Mouse (Mus musculus): Measurements from ENCODE around the gene Mum1. TPM values are rescaled to one million over a fixed set of nuclear protein-coding genes. Genes with fewer than 3 reads are reported as not detected.

The Mum1 gene
- 43.0 and 47.5 TPM in 2 replicates for total RNA-seq (2017)

DNA sequence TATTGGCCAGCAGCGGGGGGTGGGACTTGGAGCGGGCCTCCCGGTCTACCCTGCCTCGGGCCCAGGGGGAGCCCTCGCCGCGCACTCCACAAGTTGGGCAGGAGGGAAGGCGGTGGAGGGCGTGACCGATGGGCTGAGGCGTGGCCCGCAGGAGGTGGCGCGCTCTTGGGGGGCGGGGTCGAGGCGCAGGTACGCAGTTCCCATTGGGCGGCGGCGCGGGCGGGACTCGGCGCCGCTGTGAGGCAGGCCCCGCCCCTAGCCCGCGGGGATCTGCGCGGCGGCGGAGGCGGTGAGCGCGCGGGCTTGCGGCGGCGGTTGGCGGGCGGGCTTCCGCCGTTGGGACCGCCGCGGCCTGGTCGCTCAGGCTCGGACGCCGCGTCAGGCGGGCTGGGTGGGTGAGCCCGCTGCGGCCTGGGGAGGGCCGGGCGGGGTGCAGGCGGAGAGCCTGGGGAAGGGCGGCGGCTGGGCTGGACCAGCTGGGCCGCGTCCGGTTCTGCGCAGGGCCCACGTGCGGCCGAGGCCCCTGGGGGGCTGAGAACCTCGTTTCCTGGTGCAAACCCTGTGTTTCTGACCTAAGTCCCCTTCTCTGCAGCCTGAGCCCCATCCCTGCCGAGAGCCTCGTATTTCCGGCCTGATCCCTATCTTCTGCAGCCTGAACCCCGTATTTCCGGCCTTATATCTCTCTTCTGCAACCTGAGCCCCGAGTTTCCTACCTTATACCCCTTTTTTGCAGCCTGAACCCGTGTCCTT lies at the start of gene Mum1:
TSS of gene Mum1 (plus strand) at position 19 of the 750 bp plus-strand sequence.
- ATAC-seq (replicated peaks in 1 of 2; ENCODE audit: insufficient read depth in 1 of 2, low FRiP score in 2 of 2, low TSS enrichment in 1 of 2, low read depth in 1 of 2, poor library complexity in 2 of 2, severe bottlenecking in 2 of 2): peak; percentile 99

DNA sequence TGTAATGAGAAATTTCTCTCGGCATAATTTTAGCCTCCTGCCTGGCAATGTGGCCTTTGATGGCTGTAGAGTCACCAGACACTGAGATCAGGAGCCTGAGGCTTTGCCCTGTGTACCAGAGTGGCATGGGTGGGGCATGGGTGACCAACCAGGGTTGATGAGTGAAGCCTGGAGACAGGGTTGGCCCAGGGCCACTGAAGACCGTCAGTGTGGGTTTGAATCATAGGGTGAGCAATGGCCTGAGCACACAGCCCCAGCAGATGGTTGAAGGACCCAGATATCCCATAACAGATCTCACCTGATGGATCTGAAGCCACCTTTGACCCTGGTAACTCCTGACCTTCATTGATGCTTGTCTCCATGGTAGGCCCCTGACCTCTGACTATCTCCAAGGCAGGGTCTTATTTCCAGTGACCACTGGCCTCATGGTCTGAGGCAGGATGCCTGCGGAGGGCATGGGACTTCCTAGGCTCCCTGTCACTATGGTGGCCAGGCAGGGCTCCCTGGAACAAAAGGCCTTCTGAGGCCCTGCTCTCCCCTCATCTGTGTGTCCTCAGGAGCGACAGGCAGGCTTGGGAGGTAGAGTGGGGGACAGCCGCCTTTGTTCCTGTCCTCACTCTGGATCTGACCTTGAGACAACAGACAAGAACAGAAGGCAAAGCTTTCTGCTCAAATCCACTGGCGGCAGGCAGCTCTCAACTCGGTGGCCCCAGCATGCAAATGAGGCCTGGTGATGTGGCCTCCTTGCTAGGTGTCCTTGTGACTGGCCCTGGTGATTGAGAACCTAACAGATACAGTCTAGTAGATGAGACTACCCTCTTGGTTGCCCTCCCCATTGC lies 48.6 kb upstream of the Mum1 start:
- ATAC-seq (replicated peaks in 1 of 2; ENCODE audit: insufficient read depth in 1 of 2, low FRiP score in 2 of 2, low TSS enrichment in 1 of 2, low read depth in 1 of 2, poor library complexity in 2 of 2, severe bottlenecking in 2 of 2): no peak

DNA sequence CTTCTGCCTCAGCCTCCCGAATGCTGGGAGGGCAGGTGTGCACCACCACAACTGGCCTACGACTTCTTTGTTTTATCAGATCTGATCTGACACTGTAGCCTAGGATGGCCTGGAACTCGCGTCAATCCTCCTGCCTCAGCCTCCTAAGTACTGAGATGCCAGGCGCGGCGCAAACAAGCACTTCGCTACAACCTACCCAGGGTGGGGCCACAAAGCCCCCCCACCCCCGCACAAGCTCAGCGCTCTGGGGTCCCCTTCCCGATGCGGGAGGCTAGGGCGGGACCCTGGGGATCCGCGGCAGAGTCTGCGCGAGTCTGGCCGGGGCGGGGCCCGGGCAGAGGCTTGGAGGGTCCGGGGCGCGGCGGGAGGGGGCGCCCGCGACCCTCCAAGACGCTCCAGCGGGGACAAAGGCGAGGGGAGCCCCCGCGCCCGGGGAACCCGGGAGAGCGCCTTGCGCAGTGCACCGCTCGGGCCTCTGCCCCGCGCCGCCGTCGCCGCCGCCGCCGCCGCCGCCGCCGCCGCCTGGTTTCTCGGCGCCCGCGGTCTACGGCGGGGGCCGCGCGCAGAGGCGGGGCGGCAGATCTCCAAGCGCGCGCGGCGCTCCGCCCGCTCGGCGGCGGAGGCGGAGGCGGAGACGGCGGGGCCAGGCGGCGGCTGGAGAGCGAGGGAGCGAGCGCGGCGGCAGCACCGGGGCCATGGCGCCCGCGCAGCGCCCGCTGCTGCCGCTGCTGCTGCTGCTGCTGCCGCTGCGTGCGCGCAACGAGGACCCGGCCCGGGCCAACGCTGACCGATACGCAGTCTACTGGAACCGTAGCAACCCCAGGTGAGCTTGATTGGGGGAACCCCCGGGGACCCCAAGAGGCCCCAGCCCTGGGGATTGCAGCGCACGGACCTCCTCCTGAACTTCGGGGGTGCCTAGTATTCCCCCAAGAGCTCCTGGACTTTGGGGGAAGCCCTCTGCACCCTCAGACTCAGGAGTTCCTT lies 46.9 kb upstream of the Mum1 start, which contains the start of gene Efna2:
TSS of gene Efna2 (plus strand) at position 415 of the 984 bp plus-strand sequence.
- no peak for ATAC-seq (replicated peaks in 1 of 2; ENCODE audit: insufficient read depth in 1 of 2, low FRiP score in 2 of 2, low TSS enrichment in 1 of 2, low read depth in 1 of 2, poor library complexity in 2 of 2, severe bottlenecking in 2 of 2)

DNA sequence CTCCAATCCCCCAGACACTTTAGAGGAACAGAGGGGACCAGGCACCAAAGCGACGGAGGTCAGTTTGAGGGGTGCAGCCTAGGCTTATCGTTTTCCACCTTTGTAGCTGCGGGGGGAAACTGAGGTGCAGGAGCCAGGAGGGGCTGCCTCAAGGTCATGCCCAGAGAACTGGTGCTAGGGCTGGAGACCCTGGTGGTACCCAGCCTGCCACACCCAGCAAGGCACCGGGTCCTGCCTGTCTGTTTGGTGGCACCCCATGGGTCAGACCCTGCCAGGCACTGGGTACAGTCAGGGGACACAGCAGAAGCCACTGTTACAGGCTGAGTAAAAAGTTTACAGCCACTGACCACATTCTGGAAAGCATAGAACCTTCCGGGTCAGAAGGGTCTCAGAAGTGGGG lies 45.9 kb upstream of the Mum1 start:
- ATAC-seq (replicated peaks in 1 of 2; ENCODE audit: insufficient read depth in 1 of 2, low FRiP score in 2 of 2, low TSS enrichment in 1 of 2, low read depth in 1 of 2, poor library complexity in 2 of 2, severe bottlenecking in 2 of 2): no peak

DNA sequence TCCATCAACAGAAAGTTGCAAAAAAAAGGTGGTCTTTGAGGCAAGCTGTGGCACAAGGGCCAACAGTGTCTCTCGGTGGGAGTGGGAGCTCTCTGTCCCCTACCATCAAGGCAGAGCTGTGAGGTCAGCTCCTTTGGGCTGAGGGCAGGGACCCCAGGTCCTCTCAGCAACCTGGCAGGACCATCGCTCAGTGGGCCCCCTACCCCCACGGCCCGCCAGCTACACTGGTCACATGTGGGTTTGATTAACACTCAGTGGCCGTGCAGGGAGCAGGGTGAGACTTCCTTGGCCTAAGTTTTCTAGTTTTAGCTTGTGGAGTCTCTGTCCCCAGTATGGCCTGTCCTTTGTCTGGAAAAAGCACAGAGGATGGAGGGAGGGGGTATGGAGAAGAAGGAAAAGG lies 45.4 kb upstream of the Mum1 start:
- ATAC-seq (replicated peaks in 1 of 2; ENCODE audit: insufficient read depth in 1 of 2, low FRiP score in 2 of 2, low TSS enrichment in 1 of 2, low read depth in 1 of 2, poor library complexity in 2 of 2, severe bottlenecking in 2 of 2): no peak

DNA sequence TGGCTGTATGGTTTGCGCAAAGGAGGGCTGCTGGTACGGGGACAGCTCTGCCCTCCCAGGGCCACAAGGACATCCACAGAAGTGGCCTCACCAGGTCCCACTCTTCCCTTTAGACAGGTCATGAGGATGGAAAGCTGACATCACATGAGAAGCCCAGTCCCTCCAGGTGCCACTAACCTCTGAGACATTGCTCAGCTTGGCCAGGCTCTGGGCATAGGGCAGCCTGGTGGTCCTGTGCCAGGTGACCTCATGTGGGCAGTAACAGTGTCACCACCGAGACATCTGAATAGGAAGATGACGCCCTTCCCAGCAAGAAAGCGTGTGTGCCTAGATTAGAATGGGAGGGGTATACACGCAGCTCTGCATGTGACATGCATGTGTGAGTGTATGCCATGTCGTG lies 43.7 kb upstream of the Mum1 start:
- ATAC-seq (replicated peaks in 1 of 2; ENCODE audit: insufficient read depth in 1 of 2, low FRiP score in 2 of 2, low TSS enrichment in 1 of 2, low read depth in 1 of 2, poor library complexity in 2 of 2, severe bottlenecking in 2 of 2): no peak

DNA sequence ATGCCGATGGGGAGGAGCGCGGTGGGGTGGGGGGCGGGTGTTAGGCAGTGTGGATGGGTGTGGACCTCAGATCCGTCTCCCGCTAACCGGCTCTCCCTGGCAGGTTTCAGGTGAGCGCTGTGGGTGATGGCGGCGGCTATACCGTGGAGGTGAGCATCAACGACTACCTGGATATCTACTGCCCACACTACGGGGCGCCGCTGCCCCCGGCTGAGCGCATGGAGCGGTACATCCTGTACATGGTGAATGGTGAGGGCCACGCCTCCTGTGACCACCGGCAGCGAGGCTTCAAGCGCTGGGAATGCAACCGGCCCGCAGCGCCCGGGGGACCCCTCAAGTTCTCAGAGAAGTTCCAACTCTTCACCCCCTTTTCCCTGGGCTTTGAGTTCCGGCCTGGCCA lies 39.6 kb upstream of the Mum1 start:
- ATAC-seq (replicated peaks in 1 of 2; ENCODE audit: insufficient read depth in 1 of 2, low FRiP score in 2 of 2, low TSS enrichment in 1 of 2, low read depth in 1 of 2, poor library complexity in 2 of 2, severe bottlenecking in 2 of 2): no peak

DNA sequence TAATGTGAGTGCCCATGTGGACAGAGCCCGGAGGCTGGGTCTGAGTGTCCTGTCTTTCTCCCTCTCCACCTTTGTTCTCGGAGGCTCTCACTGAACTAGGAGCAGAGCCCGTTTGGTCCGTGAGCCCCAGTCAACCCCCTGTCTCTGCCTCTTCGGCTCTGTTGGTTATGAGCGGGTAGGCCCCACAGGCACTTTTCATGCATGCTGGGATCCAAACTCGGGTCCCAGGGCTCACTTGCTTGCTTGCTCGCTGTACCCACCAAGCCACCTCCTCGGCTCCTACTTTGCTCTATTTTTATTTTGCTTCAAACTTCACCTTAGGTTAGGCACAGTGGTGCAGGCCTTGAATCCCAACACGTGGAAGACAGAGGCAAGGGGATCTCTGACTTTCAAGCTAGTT lies 38.5 kb upstream of the Mum1 start:
- ATAC-seq (replicated peaks in 1 of 2; ENCODE audit: insufficient read depth in 1 of 2, low FRiP score in 2 of 2, low TSS enrichment in 1 of 2, low read depth in 1 of 2, poor library complexity in 2 of 2, severe bottlenecking in 2 of 2): no peak

DNA sequence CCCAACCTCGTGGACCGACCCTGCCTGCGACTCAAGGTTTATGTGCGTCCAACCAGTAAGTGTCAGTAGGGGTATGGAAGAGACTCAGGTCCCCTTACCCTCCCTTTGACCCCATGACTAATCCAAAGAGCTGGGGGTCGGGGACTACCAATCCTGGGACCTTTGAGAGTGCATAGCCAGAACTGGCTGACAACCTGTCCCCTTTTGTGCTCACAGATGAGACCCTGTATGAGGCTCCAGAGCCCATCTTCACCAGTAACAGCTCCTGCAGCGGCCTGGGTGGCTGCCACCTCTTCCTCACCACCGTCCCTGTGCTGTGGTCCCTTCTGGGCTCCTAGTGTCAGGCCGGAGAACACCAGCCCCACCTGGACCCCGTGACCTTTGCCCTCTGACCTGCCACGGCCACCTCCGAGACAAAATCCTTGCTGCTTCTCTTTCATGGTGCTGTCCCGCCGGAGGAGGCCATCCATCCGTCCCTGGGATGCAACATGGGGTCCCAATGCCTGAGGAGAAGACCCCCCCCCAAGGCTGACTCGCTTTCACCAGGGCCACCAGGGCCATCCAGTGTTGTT lies 37.7 kb upstream of the Mum1 start:
- no peak for ATAC-seq (replicated peaks in 1 of 2; ENCODE audit: insufficient read depth in 1 of 2, low FRiP score in 2 of 2, low TSS enrichment in 1 of 2, low read depth in 1 of 2, poor library complexity in 2 of 2, severe bottlenecking in 2 of 2)

DNA sequence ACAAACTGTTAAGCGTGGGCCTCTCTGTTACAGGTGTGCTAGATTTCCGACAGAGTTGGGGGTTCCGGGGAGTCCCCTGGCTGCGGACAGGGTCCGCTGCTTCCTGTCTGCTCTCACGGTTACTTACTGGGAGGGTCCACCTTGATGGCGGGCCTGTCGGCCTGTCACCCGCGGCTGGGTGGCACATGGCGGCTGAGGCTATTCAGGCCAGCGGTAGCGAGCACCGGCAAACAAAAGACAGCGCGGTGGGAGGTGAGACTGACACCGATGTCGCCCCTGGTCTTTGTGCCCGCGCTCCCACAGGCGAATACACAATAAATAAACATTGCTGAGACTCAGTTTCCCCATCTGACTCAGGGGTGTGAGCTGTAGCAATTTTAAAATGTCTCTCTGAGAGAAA lies 36.2 kb upstream of the Mum1 start:
- no peak for ATAC-seq (replicated peaks in 1 of 2; ENCODE audit: insufficient read depth in 1 of 2, low FRiP score in 2 of 2, low TSS enrichment in 1 of 2, low read depth in 1 of 2, poor library complexity in 2 of 2, severe bottlenecking in 2 of 2)

DNA sequence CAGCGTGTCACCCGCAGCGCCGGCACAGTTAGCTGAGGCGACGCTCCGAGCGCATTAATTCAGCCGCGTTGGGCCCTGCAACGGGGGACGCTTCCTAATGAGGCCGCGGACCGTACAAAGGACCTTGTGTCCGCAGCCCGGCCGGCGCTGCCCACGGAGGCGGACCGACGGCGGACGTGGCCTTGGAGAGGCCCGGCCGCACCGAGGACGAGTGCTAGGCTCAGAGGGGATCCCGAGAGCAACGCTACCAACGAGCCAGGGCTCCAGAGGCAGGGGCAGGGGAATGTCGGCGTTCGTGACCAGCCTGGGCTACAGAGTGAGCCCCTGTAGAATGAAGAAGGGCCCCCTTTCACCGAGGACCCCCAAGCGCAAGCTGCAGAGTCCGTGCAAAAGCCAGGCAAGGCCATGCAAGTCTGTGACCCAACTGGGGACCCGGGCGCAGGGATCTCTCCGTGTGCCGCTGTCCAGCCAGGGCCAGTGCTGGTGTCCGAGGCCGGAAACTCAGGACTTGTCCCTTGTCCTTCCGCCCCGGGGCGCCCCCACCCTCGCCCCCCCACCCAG lies 35.7 kb upstream of the Mum1 start:
- ATAC-seq (replicated peaks in 1 of 2; ENCODE audit: insufficient read depth in 1 of 2, low FRiP score in 2 of 2, low TSS enrichment in 1 of 2, low read depth in 1 of 2, poor library complexity in 2 of 2, severe bottlenecking in 2 of 2): no peak; a peak in 1 of 4 replicates

DNA sequence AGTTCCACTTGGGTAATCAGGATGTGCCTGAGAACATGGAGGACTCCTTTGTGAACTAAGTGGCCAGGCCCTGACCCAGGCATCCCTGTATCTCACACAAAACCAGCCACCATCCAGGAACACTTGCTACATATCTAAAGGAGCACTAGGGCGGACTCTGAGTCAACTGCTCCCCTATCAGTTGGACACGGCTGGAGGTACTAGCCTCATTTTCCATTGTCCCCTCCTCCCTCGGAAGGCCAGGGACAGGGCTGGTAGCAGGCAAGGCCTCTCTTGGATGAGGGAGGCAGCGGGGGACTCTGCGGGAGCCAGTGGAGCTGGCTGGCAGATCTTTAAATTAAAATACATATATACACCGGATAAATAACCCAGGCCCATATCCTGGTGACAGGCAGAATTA lies 32.3 kb upstream of the Mum1 start:
- no peak for ATAC-seq (replicated peaks in 1 of 2; ENCODE audit: insufficient read depth in 1 of 2, low FRiP score in 2 of 2, low TSS enrichment in 1 of 2, low read depth in 1 of 2, poor library complexity in 2 of 2, severe bottlenecking in 2 of 2)

DNA sequence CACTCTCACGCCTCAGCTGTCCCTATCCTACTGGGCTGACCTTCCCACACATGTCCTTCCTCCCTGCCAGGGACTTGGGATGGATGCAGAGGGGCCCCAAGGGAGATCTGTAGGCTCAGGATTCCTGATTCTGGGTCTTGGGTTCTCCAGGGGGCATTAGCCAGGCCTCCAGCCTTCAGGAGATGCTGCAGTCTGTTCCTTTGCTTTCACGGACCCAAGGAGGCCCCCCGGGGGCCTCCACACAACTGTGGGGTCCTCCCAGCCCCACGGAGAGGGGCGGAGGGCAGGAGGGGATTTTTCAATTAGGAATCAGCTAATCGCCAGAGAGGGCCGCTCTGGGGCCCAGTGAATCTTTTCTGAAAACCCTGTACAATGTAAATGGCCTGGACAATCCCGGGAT lies 31.8 kb upstream of the Mum1 start:
- no peak for ATAC-seq (replicated peaks in 1 of 2; ENCODE audit: insufficient read depth in 1 of 2, low FRiP score in 2 of 2, low TSS enrichment in 1 of 2, low read depth in 1 of 2, poor library complexity in 2 of 2, severe bottlenecking in 2 of 2)

DNA sequence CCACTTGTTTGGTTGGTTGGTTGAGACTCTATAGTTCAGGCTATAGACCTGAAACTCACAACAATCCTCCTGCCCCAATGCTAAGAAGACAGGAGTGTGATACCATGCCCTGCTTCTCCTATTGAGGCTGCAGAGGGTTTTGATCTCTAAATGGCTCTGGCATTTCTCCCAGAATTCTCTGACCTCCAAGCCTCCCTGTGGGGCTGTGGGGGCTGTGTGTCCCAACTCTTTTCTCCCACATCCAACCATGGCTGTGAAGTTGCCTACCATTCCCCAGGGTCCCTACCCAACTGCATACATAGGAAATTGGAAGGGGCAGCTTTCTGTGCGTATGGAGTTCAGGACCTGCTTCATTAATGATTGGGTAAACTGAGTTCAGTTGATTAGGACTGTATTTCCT lies 30.1 kb upstream of the Mum1 start:
- no peak for ATAC-seq (replicated peaks in 1 of 2; ENCODE audit: insufficient read depth in 1 of 2, low FRiP score in 2 of 2, low TSS enrichment in 1 of 2, low read depth in 1 of 2, poor library complexity in 2 of 2, severe bottlenecking in 2 of 2)

DNA sequence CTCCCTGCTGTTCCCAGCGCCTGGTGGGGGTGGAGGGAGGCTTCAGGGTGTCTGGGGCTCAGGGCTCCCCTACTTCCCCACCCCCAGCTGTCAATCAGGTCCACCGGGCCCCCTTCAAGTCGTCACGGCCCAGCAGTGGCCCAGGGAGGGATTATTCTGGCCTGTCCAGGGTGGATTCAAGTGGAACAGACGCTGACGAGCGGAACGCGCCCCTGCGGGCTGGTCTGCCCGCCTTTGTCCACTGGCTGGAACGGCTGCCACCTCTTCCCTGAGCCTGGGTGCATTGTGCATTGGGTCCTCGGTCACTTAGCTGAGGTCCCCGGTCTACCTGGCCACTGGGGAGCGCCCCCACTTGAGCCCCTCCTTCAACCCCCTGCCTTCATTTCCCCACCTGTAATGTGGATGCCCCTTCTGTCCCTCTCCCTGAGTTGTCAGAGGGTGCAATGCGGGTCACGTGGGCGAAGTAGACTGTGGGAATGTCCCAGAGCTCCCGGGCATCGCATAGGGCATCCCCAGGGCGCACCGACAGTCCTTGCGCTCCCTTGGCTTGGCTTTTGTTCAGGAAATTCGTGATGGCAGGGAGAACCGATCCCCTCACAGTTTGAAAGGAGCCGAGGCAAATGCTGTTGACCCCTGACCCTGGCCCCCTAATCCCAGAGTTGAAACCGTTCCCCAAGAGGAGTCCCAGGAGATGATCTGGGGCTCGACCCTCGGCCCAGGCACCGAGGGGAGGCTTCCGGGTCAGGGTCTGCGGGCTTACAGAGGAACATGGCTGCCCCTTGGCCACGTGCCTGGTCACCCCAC lies 29.3 kb upstream of the Mum1 start:
- no peak for ATAC-seq (replicated peaks in 1 of 2; ENCODE audit: insufficient read depth in 1 of 2, low FRiP score in 2 of 2, low TSS enrichment in 1 of 2, low read depth in 1 of 2, poor library complexity in 2 of 2, severe bottlenecking in 2 of 2)

DNA sequence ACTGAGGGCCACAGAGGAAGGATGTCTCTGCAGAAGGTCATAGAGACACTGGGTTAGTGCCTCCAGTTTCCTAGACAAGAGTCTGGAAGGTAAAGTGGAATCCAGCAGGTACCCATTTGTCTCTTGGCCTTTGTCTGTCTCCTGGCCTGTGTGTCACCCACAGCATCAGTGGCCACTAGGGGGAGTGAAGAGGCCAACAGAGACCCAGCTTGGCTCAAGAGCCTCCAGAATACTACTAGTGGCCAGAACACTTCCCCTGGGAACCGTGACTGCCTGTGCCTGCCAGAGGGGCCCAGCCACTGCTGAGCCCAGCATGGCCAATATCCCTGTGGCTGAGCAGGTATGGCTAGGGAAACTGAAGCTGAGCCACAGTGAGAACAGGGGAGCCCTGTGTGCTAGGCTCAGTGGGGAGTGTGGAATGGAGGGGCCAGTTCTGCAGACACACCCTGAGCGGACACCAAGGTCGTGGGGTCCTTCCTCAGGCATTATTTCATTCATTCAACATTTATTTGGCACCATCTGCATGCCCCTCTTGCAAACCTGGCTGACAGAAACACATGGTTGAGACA lies 26.7 kb upstream of the Mum1 start:
- ATAC-seq (replicated peaks in 1 of 2; ENCODE audit: insufficient read depth in 1 of 2, low FRiP score in 2 of 2, low TSS enrichment in 1 of 2, low read depth in 1 of 2, poor library complexity in 2 of 2, severe bottlenecking in 2 of 2): peak; percentile 89 to 93
